Mouse (Mus musculus) cerebellum, adult 11 months (tissue): ENCODE measurements at regions not wholly inside any gene's neighbourhood (a gene's known extent, or its start where the extent isn't known, plus 50 kb on each side); places are given as distances from the start of the nearest gene placed in this dataset.

Source experiments
- DNase-seq: peaks from one replicate; pipeline ENCODE4 v3.0.0; 2022

GRCm38 (mm10) chr19:48090393-48090792 is 115.4 kb upstream of the Sorcs3 start:
- DNase-seq = no peak

GRCm38 (mm10) chr19:48097363-48097762 is 108.5 kb upstream of the Sorcs3 start:
- DNase-seq = no peak

GRCm38 (mm10) chr19:48097942-48098596 is 107.8 kb upstream of the Sorcs3 start:
- DNase-seq = no peak

GRCm38 (mm10) chr19:48100991-48101390 is 104.8 kb upstream of the Sorcs3 start:
- no peak for DNase-seq

GRCm38 (mm10) chr19:48115155-48115554 is 90.7 kb upstream of the Sorcs3 start:
- no peak for DNase-seq

GRCm38 (mm10) chr19:48115728-48116127 is 90.1 kb upstream of the Sorcs3 start:
- DNase-seq = no peak

GRCm38 (mm10) chr19:48116689-48117088 is 89.1 kb upstream of the Sorcs3 start:
- DNase-seq = no peak

GRCm38 (mm10) chr19:48117646-48118045 is 88.2 kb upstream of the Sorcs3 start:
- DNase-seq = no peak

GRCm38 (mm10) chr19:48122281-48122680 is 83.5 kb upstream of the Sorcs3 start:
- DNase-seq = no peak

- DNase-seq = no peak
Measured at GRCm38 (mm10) chr19:48123777-48124176, 82.0 kb upstream of the Sorcs3 start.

GRCm38 (mm10) chr19:48125731-48126130 is 80.1 kb upstream of the Sorcs3 start:
- no peak for DNase-seq

- no peak for DNase-seq
Measured at GRCm38 (mm10) chr19:48128089-48128488, 77.7 kb upstream of the Sorcs3 start.

- no peak for DNase-seq
Measured at GRCm38 (mm10) chr19:48136231-48136630, 69.6 kb upstream of the Sorcs3 start.

GRCm38 (mm10) chr19:48144129-48144528 is 61.7 kb upstream of the Sorcs3 start:
- peak; percentile 1 for DNase-seq
